Mouse (Mus musculus) CH12.LX (cell line): ENCODE data around the gene Krt12. TPM values are rescaled to one million over a fixed set of nuclear protein-coding genes. Genes with fewer than 3 reads are reported as not detected.
A peak's percentile ranks its signal among the peaks of the same experiment; 100 is the strongest.

ENCODE experiments used
- DNase-seq: peaks from one replicate; pipeline ENCODE4 v3.0.0-alpha.2; 2013; ENCODE audit errors: extremely low read depth
- H3K27ac ChIP-seq: 2 replicates; pipeline ENCODE4 v1.5.1; 2012; ENCODE audit warnings: low read depth, mild to moderate bottlenecking, control low read depth, moderate library complexity; ENCODE audit not compliant: insufficient read depth
- H3K27me3 ChIP-seq: replicated peaks from 2 replicates; pipeline ENCODE3; 2012; ENCODE audit warnings: inconsistent platforms
- H3K36me3 ChIP-seq, 2 experiments: replicated peaks in 1 of 2; 2 replicates each; pipeline versions ENCODE3 to v1.6.1; 2012; ENCODE audit warnings: inconsistent platforms in 1 of 2, low read length in 1 of 2, mild to moderate bottlenecking in 1 of 2, mixed read lengths in 1 of 2, moderate library complexity in 1 of 2; ENCODE audit not compliant: control insufficient read depth in 1 of 2, insufficient read depth in 1 of 2
- H3K4me1 ChIP-seq, 2 experiments: 2 replicates each; pipeline ENCODE4 v1.6.1; 2012; ENCODE audit warnings: inconsistent platforms in 1 of 2, moderate library complexity in 1 of 2; ENCODE audit not compliant: insufficient read depth in 2 of 2, control insufficient read depth in 1 of 2
- H3K4me2 ChIP-seq: 2 replicates; pipeline ENCODE4 v1.6.1; 2012; ENCODE audit warnings: low read depth, mild to moderate bottlenecking, control low read depth; ENCODE audit not compliant: poor library complexity, insufficient read depth, severe bottlenecking
- H3K4me3 ChIP-seq, 3 experiments: fragments of 150-350 bp in 1 of 3; sonication (generic) in 1 of 3; replicated peaks in 1 of 3; 2 replicates each; pipeline versions ENCODE3 to v1.5.1; 2011 to 2012; ENCODE audit warnings: low read depth in 2 of 3, low read length in 2 of 3, mild to moderate bottlenecking in 2 of 3, moderate library complexity in 2 of 3, control low read depth in 1 of 3, improper control_type of control experiment in 1 of 3, inconsistent platforms in 1 of 3, mixed read lengths in 1 of 3; ENCODE audit not compliant: poor library complexity in 1 of 3
- H3K79me2 ChIP-seq: replicated peaks from 2 replicates; pipeline ENCODE4 v1.6.1; 2012; ENCODE audit warnings: mild to moderate bottlenecking, moderate library complexity; ENCODE audit not compliant: control insufficient read depth, poor library complexity, insufficient read depth, severe bottlenecking; ENCODE audit errors: extremely low read depth
- H3K9ac ChIP-seq: 2 replicates; pipeline ENCODE4 v1.6.1; 2012; ENCODE audit warnings: low read depth, mild to moderate bottlenecking, control low read depth, moderate library complexity; ENCODE audit not compliant: insufficient read depth
- H3K9me3 ChIP-seq: replicated peaks from 2 replicates; pipeline ENCODE3; 2012; ENCODE audit warnings: low read length, inconsistent platforms, mixed read lengths
- CHD2 ChIP-seq: IDR thresholded peaks from 2 replicates; pipeline ENCODE4 v1.6.1; 2011; ENCODE audit warnings: low read length, improper control_type of control experiment
- CTCF ChIP-seq, 2 experiments: IDR thresholded peaks in 1 of 2; conservative IDR thresholded peaks in 1 of 2; 2 replicates each; pipeline ENCODE4 v1.5.1; 2011 to 2012; ENCODE audit warnings: low read depth in 2 of 2, low read length in 2 of 2, improper control_type of control experiment in 1 of 2, inconsistent platforms in 1 of 2, mild to moderate bottlenecking in 1 of 2, moderate library complexity in 1 of 2
- JUND ChIP-seq: conservative IDR thresholded peaks from 2 replicates; pipeline ENCODE4 v1.6.1; 2011; ENCODE audit warnings: low read depth, low read length, improper control_type of control experiment
- MAX ChIP-seq: IDR thresholded peaks from 2 replicates; pipeline ENCODE4 v1.6.1; 2011; ENCODE audit warnings: low read length, improper control_type of control experiment
- MEF2A ChIP-seq: IDR thresholded peaks from 2 replicates; pipeline ENCODE4 v1.6.1; 2014; ENCODE audit warnings: low read depth, mild to moderate bottlenecking, inconsistent platforms, low read length, improper control_type of control experiment, borderline replicate concordance
- MYC ChIP-seq: IDR thresholded peaks from 2 replicates; pipeline ENCODE4 v1.6.1; 2011; ENCODE audit warnings: low read depth, mild to moderate bottlenecking, improper control_type of control experiment, low read length
- PAX5 ChIP-seq: IDR thresholded peaks from 2 replicates; pipeline ENCODE4 v1.6.1; 2012; ENCODE audit warnings: low read length, inconsistent platforms, mixed read lengths
- POLR2AphosphoS2 ChIP-seq: IDR thresholded peaks from 2 replicates; pipeline ENCODE4 v1.6.1; 2011; ENCODE audit warnings: low read depth, low read length, improper control_type of control experiment
- SMC3 ChIP-seq: IDR thresholded peaks from 2 replicates; pipeline ENCODE4 v1.6.1; 2011; ENCODE audit warnings: low read depth, low read length, improper control_type of control experiment
- dilution Hi-C: fragments of 300-500 bp; cut with MboI; formaldehyde crosslinking; loops from 2 replicates; pipeline ENCODE4 v1.14.3; 2020; ENCODE audit warnings: low sequenced_read_pairs; ENCODE audit not compliant: extremely low pct_unique_long_range_greater_than_20kb, extremely low pct_ligation_motif_present
- in situ Hi-C: fragments of 300-500 bp; cut with MboI; formaldehyde crosslinking; loops from 3 replicates; pipeline ENCODE4 v1.14.3; 2019; ENCODE audit warnings: low sequenced_read_pairs, low pct_ligation_motif_present, low pct_unique_long_range_greater_than_20kb, mixed read lengths
- polyA plus RNA-seq: library from polyadenylated mRNA; unstranded; fragments of >175 nt; gene quantifications from 2 replicates; pipeline ENCODE4 v1.2.1, GENCODE M21; 2012; ENCODE audit warnings: low read depth; ENCODE audit not compliant: insufficient read length
- total RNA-seq, 2 experiments: library from RNA; depleted of rRNA; stranded (reverse); fragments of 300-350 nt in 1 of 2; fragments of >200 nt in 1 of 2; gene quantifications; 2 replicates each; pipeline ENCODE4 v1.2.3; 2012 to 2014

Gene Krt12
- total and polyA plus RNA-seq, 3 experiments: not detected

GRCm38 (mm10) chr11:99366791-99367190 lies 55.3 kb downstream of the Krt12 start:
- dilution Hi-C loops: no loop called here

More at GRCm38 (mm10) chr11:99366791-99367190, 55.3 kb downstream of the Krt12 start:
- H3K9ac ChIP-seq: no peak overlapping the region
- H3K9me3 ChIP-seq: no peaks in the 10 kb centered on the region
- no peak overlapping the region for H3K4me3 ChIP-seq
- DNase-seq: peak; percentile 61
- TF ChIP-seq JUND (no peak), POLR2AphosphoS2 (no peak), MYC (no peak), SMC3 (peak; percentile 26; the same call in 1 of the 2 replicates), MAX (no peak), MEF2A (no peak), PAX5 (no peak), CTCF (conservative IDR thresholded peaks at IDR 0.05 in 1 of 2, IDR thresholded peaks at IDR 0.05 in 1 of 2; ENCODE audit: low read depth in 2 of 2, low read length in 2 of 2) (peak in 1 of 2 experiments; percentile 61; a peak in 2 of 4 replicates), CHD2 (no peak)
- no peak overlapping the region for H3K27ac ChIP-seq
- H3K79me2 ChIP-seq: no peaks in the 10 kb centered on the region
- in situ Hi-C loops: no loop called here
- peaks cover 26 to 29% of the 10 kb centered on the region in 2 experiments for H3K4me1 ChIP-seq
- H3K4me2 ChIP-seq: 0 out of 2 replicates have a peak overlapping the region, but pooled peaks have one; percentile 4
- H3K36me3 ChIP-seq: no peaks in the 10 kb centered on the region
- H3K27me3 ChIP-seq: peaks cover 53% of the 10 kb centered on the region

Other genes with a start within 250 kb of the Krt12 start
Only the 20 nearest of the 30 such genes appear.
- gene Krt222, start 178.2 kb downstream of the Krt12 start, total RNA-seq (2012; rRNA removed): 15.4 and 22.0 TPM in 2 replicates
- gene Krt222, start 178.2 kb downstream of the Krt12 start, total RNA-seq (2014; rRNA removed): 22.9 TPM in 2 replicates
- 24.4 and 29.3 TPM in 2 replicates for gene Krt222, start 178.2 kb downstream of the Krt12 start, polyA plus RNA-seq
- not detected in 2 replicates for gene Krt24, start 137.0 kb downstream of the Krt12 start, total RNA-seq (2012; rRNA removed)
- not detected in 2 replicates for gene Krt24, start 137.0 kb downstream of the Krt12 start, total RNA-seq (2014; rRNA removed)
- not detected in 2 replicates for gene Krt24, start 137.0 kb downstream of the Krt12 start, polyA plus RNA-seq
- gene Krt25, start 99.3 kb downstream of the Krt12 start, total RNA-seq (2012; rRNA removed): 0.42 and 1.0 TPM in 2 replicates
- 0.17 and 0.36 TPM in 2 replicates for gene Krt25, start 99.3 kb downstream of the Krt12 start, total RNA-seq (2014; rRNA removed)
- 0.69 and 0.75 TPM in 2 replicates for gene Krt25, start 99.3 kb downstream of the Krt12 start, polyA plus RNA-seq
- gene Krt26, start 84.3 kb downstream of the Krt12 start, total RNA-seq (2012; rRNA removed): not detected in 2 replicates
- gene Krt26, start 84.3 kb downstream of the Krt12 start, total RNA-seq (2014; rRNA removed): not detected in 2 replicates
- gene Krt26, start 84.3 kb downstream of the Krt12 start, polyA plus RNA-seq: not detected in 2 replicates
- gene Krt27, start 71.2 kb downstream of the Krt12 start, total RNA-seq (2012; rRNA removed): not detected in 2 replicates
- gene Krt27, start 71.2 kb downstream of the Krt12 start, total RNA-seq (2014; rRNA removed): not detected in 2 replicates
- not detected in 2 replicates for gene Krt27, start 71.2 kb downstream of the Krt12 start, polyA plus RNA-seq
- gene Krt28, start 47.4 kb downstream of the Krt12 start, total RNA-seq (2012; rRNA removed): 0.13 TPM in 1 of 2 replicates, not detected in the other
- not detected in 2 replicates for gene Krt28, start 47.4 kb downstream of the Krt12 start, total RNA-seq (2014; rRNA removed)
- 0.14 and 0.27 TPM in 2 replicates for gene Krt28, start 47.4 kb downstream of the Krt12 start, polyA plus RNA-seq
- gene Krt10, start 32.9 kb downstream of the Krt12 start, total RNA-seq (2012; rRNA removed): 3.0 and 3.4 TPM in 2 replicates
- gene Krt10, start 32.9 kb downstream of the Krt12 start, total RNA-seq (2014; rRNA removed): 9.0 and 9.3 TPM in 2 replicates
- gene Krt10, start 32.9 kb downstream of the Krt12 start, polyA plus RNA-seq: 12.2 and 15.3 TPM in 2 replicates
- gene Krt20, start 15.9 kb upstream of the Krt12 start, total RNA-seq (2012; rRNA removed): not detected in 2 replicates
- gene Krt20, start 15.9 kb upstream of the Krt12 start, total RNA-seq (2014; rRNA removed): not detected in 2 replicates
- not detected in 2 replicates for gene Krt20, start 15.9 kb upstream of the Krt12 start, polyA plus RNA-seq
- gene Krt23, start 70.9 kb upstream of the Krt12 start, total RNA-seq (2012; rRNA removed): not detected in 2 replicates
- not detected in 2 replicates for gene Krt23, start 70.9 kb upstream of the Krt12 start, total RNA-seq (2014; rRNA removed)
- gene Krt23, start 70.9 kb upstream of the Krt12 start, polyA plus RNA-seq: not detected in 2 replicates
- not detected in 2 replicates for gene Krt39, start 99.1 kb upstream of the Krt12 start, total RNA-seq (2012; rRNA removed)
- gene Krt39, start 99.1 kb upstream of the Krt12 start, total RNA-seq (2014; rRNA removed): not detected in 2 replicates
- gene Krt39, start 99.1 kb upstream of the Krt12 start, polyA plus RNA-seq: not detected in 2 replicates
- gene Krt40, start 120.9 kb upstream of the Krt12 start, total RNA-seq (2012; rRNA removed): not detected in 2 replicates
- not detected in 2 replicates for gene Krt40, start 120.9 kb upstream of the Krt12 start, total RNA-seq (2014; rRNA removed)
- gene Krt40, start 120.9 kb upstream of the Krt12 start, polyA plus RNA-seq: not detected in 2 replicates
- not detected in 2 replicates for gene Krtap3-3, start 128.6 kb upstream of the Krt12 start, total RNA-seq (2012; rRNA removed)
- gene Krtap3-3, start 128.6 kb upstream of the Krt12 start, total RNA-seq (2014; rRNA removed): not detected in 2 replicates
- not detected in 2 replicates for gene Krtap3-3, start 128.6 kb upstream of the Krt12 start, polyA plus RNA-seq
- not detected in 2 replicates for gene Krtap3-2, start 134.6 kb upstream of the Krt12 start, total RNA-seq (2012; rRNA removed)
- not detected in 2 replicates for gene Krtap3-2, start 134.6 kb upstream of the Krt12 start, total RNA-seq (2014; rRNA removed)
- not detected in 2 replicates for gene Krtap3-2, start 134.6 kb upstream of the Krt12 start, polyA plus RNA-seq
- gene Gm11939, start 137.2 kb upstream of the Krt12 start, total RNA-seq (2012; rRNA removed): not detected in 2 replicates
- gene Gm11939, start 137.2 kb upstream of the Krt12 start, total RNA-seq (2014; rRNA removed): not detected in 2 replicates
- gene Gm11939, start 137.2 kb upstream of the Krt12 start, polyA plus RNA-seq: not detected in 2 replicates
- not detected in 2 replicates for gene Krtap3-1, start 144.4 kb upstream of the Krt12 start, total RNA-seq (2012; rRNA removed)
- gene Krtap3-1, start 144.4 kb upstream of the Krt12 start, total RNA-seq (2014; rRNA removed): not detected in 2 replicates
- not detected in 2 replicates for gene Krtap3-1, start 144.4 kb upstream of the Krt12 start, polyA plus RNA-seq
- gene Krtap1-5, start 158.8 kb upstream of the Krt12 start, total RNA-seq (2012; rRNA removed): not detected in 2 replicates
- gene Krtap1-5, start 158.8 kb upstream of the Krt12 start, total RNA-seq (2014; rRNA removed): not detected in 2 replicates
- not detected in 2 replicates for gene Krtap1-5, start 158.8 kb upstream of the Krt12 start, polyA plus RNA-seq
- gene Krtap1-4, start 161.4 kb upstream of the Krt12 start, total RNA-seq (2012; rRNA removed): not detected in 2 replicates
- gene Krtap1-4, start 161.4 kb upstream of the Krt12 start, total RNA-seq (2014; rRNA removed): not detected in 2 replicates
- gene Krtap1-4, start 161.4 kb upstream of the Krt12 start, polyA plus RNA-seq: not detected in 2 replicates
- gene Krtap1-3, start 169.1 kb upstream of the Krt12 start, total RNA-seq (2012; rRNA removed): not detected in 2 replicates
- not detected in 2 replicates for gene Krtap1-3, start 169.1 kb upstream of the Krt12 start, total RNA-seq (2014; rRNA removed)
- not detected in 2 replicates for gene Krtap1-3, start 169.1 kb upstream of the Krt12 start, polyA plus RNA-seq
- gene Krtap9-3, start 175.8 kb upstream of the Krt12 start, total RNA-seq (2012; rRNA removed): not detected in 2 replicates
- gene Krtap9-3, start 175.8 kb upstream of the Krt12 start, total RNA-seq (2014; rRNA removed): not detected in 2 replicates
- gene Krtap9-3, start 175.8 kb upstream of the Krt12 start, polyA plus RNA-seq: not detected in 2 replicates
- not detected in 2 replicates for gene Gm11938, start 181.0 kb upstream of the Krt12 start, total RNA-seq (2012; rRNA removed)
- not detected in 2 replicates for gene Gm11938, start 181.0 kb upstream of the Krt12 start, total RNA-seq (2014; rRNA removed)
- not detected in 2 replicates for gene Gm11938, start 181.0 kb upstream of the Krt12 start, polyA plus RNA-seq